Mouse (Mus musculus) kidney, embryonic 15.5 days (tissue): ENCODE measurements around the gene Slc6a3. TPM values are rescaled to one million over a fixed set of nuclear protein-coding genes. Genes with fewer than 3 reads are reported as not detected.

Experiments used
- polyA plus RNA-seq: library from polyadenylated mRNA; unstranded; fragments of >200 nt; fragmentation: Nextera tagmentation; extraction: Ambion mirVana; gene quantifications from 2 replicates; pipeline ENCODE4 v1.2.1, GENCODE M21; 2015

Gene Slc6a3
- polyA plus RNA-seq, 1 experiment from 2014 or later, result 0.10 TPM

Other genes with a start within 250 kb of the Slc6a3 start
- 110 and 117 TPM in 2 replicates for gene Mrpl36, start 208.2 kb upstream of the Slc6a3 start, polyA plus RNA-seq
- 382 and 385 TPM in 2 replicates for gene Ndufs6, start 208.2 kb upstream of the Slc6a3 start, polyA plus RNA-seq
- gene Lpcat1, start 69.5 kb upstream of the Slc6a3 start, polyA plus RNA-seq, result 36.1 and 36.4 TPM in 2 replicates
- 123 and 133 TPM in 2 replicates for gene Clptm1l, start 67.3 kb downstream of the Slc6a3 start, polyA plus RNA-seq
- 6.5 and 7.3 TPM in 2 replicates for gene Tert, start 90.2 kb downstream of the Slc6a3 start, polyA plus RNA-seq
- 19.0 and 19.2 TPM in 2 replicates for gene Slc6a18, start 141.3 kb downstream of the Slc6a3 start, polyA plus RNA-seq
- gene Slc6a19, start 168.1 kb downstream of the Slc6a3 start, polyA plus RNA-seq, result 0.78 and 1.6 TPM in 2 replicates
- gene Slc12a7, start 196.3 kb downstream of the Slc6a3 start, polyA plus RNA-seq, result 22.1 and 26.1 TPM in 2 replicates